In genomic region chr11:59228122-59228953, GRCm38 (mm10) we compare ENCODE assay signal across 8 mouse cellular contexts. TPM values are rescaled to one million over a fixed set of nuclear protein-coding genes. Genes with fewer than 3 reads are reported as not detected.
A peak's percentile ranks its signal among the peaks of the same experiment; 100 is the strongest.
DNase-seq lines count a peak whose midpoint lies in the region; ATAC-seq and TF ChIP-seq lines count a peak whose summit lies in the region.

TSS of gene Arf1 (minus strand) at chr11:59228270.

- H3K4me2 ChIP-seq in forebrain, embryonic 16.5 days (ENCODE audit: low read length): peak within 1 kb of the TSS; percentile 68
- peak within 1 kb of the TSS; percentile 87 for H3K4me2 ChIP-seq in lung, embryonic 14.5 days

- peak within 1 kb of the TSS; percentile 99 for H3K9ac ChIP-seq in ES-E14 (ENCODE audit: insufficient read depth, low read depth, low read length, poor library complexity, severe bottlenecking)
- peak within 1 kb of the TSS; percentile 97 for H3K9ac ChIP-seq in forebrain, embryonic 16.5 days (replicated peaks; ENCODE audit: low read depth, low read length)
- peak within 1 kb of the TSS; percentile 100 for H3K9ac ChIP-seq in lung, embryonic 14.5 days

- peaks cover 0 to 4% of the 10 kb centered on the region in 2 experiments; a peak in 1 of 4 replicates for H3K4me1 ChIP-seq in ES-E14 (ENCODE audit: control insufficient read depth in 2 of 2, insufficient read depth in 2 of 2, low read length in 2 of 2, poor library complexity in 1 of 2)
- peaks cover 29% of the 10 kb centered on the region for H3K4me1 ChIP-seq in forebrain, embryonic 16.5 days (replicated peaks; ENCODE audit: control insufficient read depth, insufficient read depth, low read length)
- H3K4me1 ChIP-seq in lung, embryonic 14.5 days (ENCODE audit: insufficient read depth): peaks cover 22% of the 10 kb centered on the region
- H3K4me1 ChIP-seq in olfactory bulb, adult 2 months (ENCODE audit: control insufficient read depth, insufficient read depth, low read length): peaks cover 12% of the 10 kb centered on the region
- peaks cover 22% of the 10 kb centered on the region for H3K4me1 ChIP-seq in thymus, adult 2 months (replicated peaks; ENCODE audit: control insufficient read depth, insufficient read depth, low read length)

- peak; percentile 97 for ATAC-seq in forebrain, embryonic 16.5 days
- ATAC-seq in lung, embryonic 14.5 days (ENCODE audit: insufficient read depth): peak; percentile 96

- no peaks in the 10 kb centered on the region for H3K27me3 ChIP-seq in forebrain, embryonic 16.5 days (replicated peaks; ENCODE audit: control insufficient read depth, insufficient read depth, low read length)
- H3K27me3 ChIP-seq in lung, embryonic 14.5 days (ENCODE audit: insufficient read depth, low read length): no peaks in the 10 kb centered on the region
- H3K27me3 ChIP-seq in thymus, adult 2 months (ENCODE audit: control insufficient read depth, insufficient read depth, low read length): no peaks in the 10 kb centered on the region

- WGBS in forebrain, embryonic 16.5 days: 5% methylated on average over 58 of the region's 59 CpGs
- 5% methylated on average over 59 of the region's 59 CpGs for WGBS in lung, embryonic 14.5 days
- WGBS in olfactory bulb, adult 2 months: 5% methylated on average over 59 of the region's 59 CpGs
- 6% methylated on average over 57 of the region's 59 CpGs for WGBS in thymus, adult 2 months

- in situ Hi-C loops in ES-E14 (cut with MboI; ENCODE audit: low sequenced_read_pairs in 2 of 2, unreplicated experiment in 2 of 2): no loop called here

- peak within 1 kb of the TSS; percentile 78 for H3K27ac ChIP-seq in ES-E14 (ENCODE audit: insufficient read depth, low read depth, low read length, poor library complexity, severe bottlenecking)
- H3K27ac ChIP-seq in forebrain, embryonic 16.5 days (ENCODE audit: low read length): peak within 1 kb of the TSS; percentile 93
- H3K27ac ChIP-seq in layer of hippocampus, adult 2 months: peak within 1 kb of the TSS; percentile 97
- peak within 1 kb of the TSS; percentile 98 for H3K27ac ChIP-seq in lung, embryonic 14.5 days (ENCODE audit: low read depth)
- H3K27ac ChIP-seq in olfactory bulb, adult 2 months (ENCODE audit: insufficient read depth, low read depth, low read length): peak within 1 kb of the TSS; percentile 88
- H3K27ac ChIP-seq in thymus, adult 2 months (ENCODE audit: control insufficient read depth, insufficient read depth, low read length): peak within 1 kb of the TSS; percentile 11; the same call in 1 of the 2 replicates

- peak; percentile 97 for TF ChIP-seq POLR2A in olfactory bulb, adult 2 months (IDR thresholded peaks at IDR 0.05; ENCODE audit: insufficient read depth, low read depth, low read length)
- peak; percentile 95 for TF ChIP-seq POLR2A in thymus, adult 2 months (IDR thresholded peaks at IDR 0.05; ENCODE audit: control insufficient read depth, extremely low read depth, insufficient read depth, low read length, poor library complexity)

- no peaks in the 10 kb centered on the region for H3K36me3 ChIP-seq in ES-E14 (ENCODE audit: control insufficient read depth, insufficient read depth, low read length, poor library complexity, severe bottlenecking)
- no peaks in the 10 kb centered on the region for H3K36me3 ChIP-seq in forebrain, embryonic 16.5 days (ENCODE audit: control insufficient read depth, insufficient read depth)
- H3K36me3 ChIP-seq in lung, embryonic 14.5 days (ENCODE audit: insufficient read depth): peaks cover 10% of the 10 kb centered on the region; the same call in 1 of the 2 replicates
- H3K36me3 ChIP-seq in thymus, adult 2 months (ENCODE audit: control insufficient read depth, insufficient read depth, low read length): no peaks in the 10 kb centered on the region

- intact Hi-C loops in heart, postnatal 36 days (cut with DNase I): loop anchor here (2.0 to 5.0 kb wide), 2 partner anchors 36 to 66 kb away; partner anchors contain the start of genes Guk1 and Iba57

- H3K4me3 ChIP-seq in ES-E14 (ENCODE audit: insufficient read depth in 1 of 2, low read depth in 1 of 2, low read length in 2 of 2, poor library complexity in 1 of 2, severe bottlenecking in 1 of 2): peak within 1 kb of the TSS; percentile 90 to 94
- H3K4me3 ChIP-seq in forebrain, embryonic 16.5 days (replicated peaks; ENCODE audit: low read length): peak within 1 kb of the TSS; percentile 100
- H3K4me3 ChIP-seq in layer of hippocampus, adult 2 months: peak within 1 kb of the TSS; percentile 81
- peak within 1 kb of the TSS; percentile 100 for H3K4me3 ChIP-seq in lung, embryonic 14.5 days (ENCODE audit: low read depth, low read length)
- H3K4me3 ChIP-seq in olfactory bulb, adult 2 months (ENCODE audit: insufficient read depth, low read depth, low read length): peak within 1 kb of the TSS; percentile 88
- H3K4me3 ChIP-seq in thymus, adult 2 months (ENCODE audit: control insufficient read depth, insufficient read depth, low read length): peak within 1 kb of the TSS; percentile 78

- no peak for TF ChIP-seq CTCF in layer of hippocampus, adult 2 months (conservative IDR thresholded peaks at IDR 0.05)
- no peak; the same call in 1 of the 2 replicates for TF ChIP-seq CTCF in lung, embryonic 14.5 days (IDR thresholded peaks at IDR 0.05; ENCODE audit: low read depth)
- TF ChIP-seq CTCF in olfactory bulb, adult 2 months (IDR thresholded peaks at IDR 0.05; ENCODE audit: insufficient read depth, low read depth, low read length): no peak
- TF ChIP-seq CTCF in thymus, adult 2 months (IDR thresholded peaks at IDR 0.05; ENCODE audit: borderline replicate concordance, control insufficient read depth, extremely low read depth, insufficient read depth, low read length, poor library complexity): no peak

- DNase-seq in ES-E14 (ENCODE audit: low read depth, low spot score): peak; percentile 95
- DNase-seq in cerebellum, adult 11-12 months: peak; percentile 96
- DNase-seq in heart, postnatal 36 days: peak; percentile 96 to 98
- peak; percentile 96 to 97 for DNase-seq in layer of hippocampus, adult 2 months (ENCODE audit: low spot score in 2 of 2)
- DNase-seq in lung, embryonic 14.5 days: peak; percentile 99
- DNase-seq in thymus, adult 2 months: peak; percentile 97

- H3K9me3 ChIP-seq in ES-E14 (ENCODE audit: control insufficient read depth, insufficient read depth, low read depth, low read length): no peaks in the 10 kb centered on the region
- H3K9me3 ChIP-seq in forebrain, embryonic 16.5 days (ENCODE audit: control insufficient read depth, low read length): no peaks in the 10 kb centered on the region
- no peaks in the 10 kb centered on the region for H3K9me3 ChIP-seq in lung, embryonic 14.5 days (ENCODE audit: low read depth, low read length)

TF ChIP-seq in ES-E14, 5 proteins besides CTCF, POLR2A, EP300 and RAD21:
- TF ChIP-seq ZNF384 (IDR thresholded peaks at IDR 0.05; ENCODE audit: low read depth, low read length): no peak
- peak; percentile 71 for TF ChIP-seq HCFC1 (IDR thresholded peaks at IDR 0.05; ENCODE audit: borderline replicate concordance, insufficient read depth, low read length)

RNA-seq across cellular contexts. Expression of gene Arf1, which starts in this region (rescaled TPM):
- total RNA-seq in ES-E14 (2012; rRNA removed): 277 and 347 TPM in 2 replicates
- polyA plus RNA-seq in forebrain, embryonic 16.5 days (2015; fragmentation: Nextera tagmentation; extraction: Ambion mirVana): 645 and 666 TPM in 2 replicates
- total RNA-seq in heart, postnatal 36 days (2021): 100 to 1,000 TPM; 257 TPM
- total RNA-seq in layer of hippocampus, adult 2 months (2021): 100 to 1,000 TPM; 498 to 523 TPM
- 687 and 693 TPM in 2 replicates for polyA plus RNA-seq in lung, embryonic 14.5 days (2014; fragmentation: Nextera tagmentation; extraction: Ambion mirVana)
- polyA plus RNA-seq in olfactory bulb, adult 2 months (2012; ENCODE audit: insufficient read depth, insufficient read length, low replicate concordance, missing spikeins): 324 and 570 TPM in 2 replicates
- 503 and 561 TPM in 2 replicates for polyA plus RNA-seq in thymus, adult 2 months (2012; rRNA removed)

Comparison
In these comparisons a context has a peak if more than half of its experiments do, and no peak if none do; other contexts are left out.
1. Peak in every context shown above with its lines: DNase-seq, ATAC-seq, H3K4me3 ChIP-seq and H3K27ac ChIP-seq.
2. H3K27ac ChIP-seq: peak in every context shown above with its lines; median percentile 98 in lung, embryonic 14.5 days; 97 in layer of hippocampus, adult 2 months; 93 in forebrain, embryonic 16.5 days; 88 in olfactory bulb, adult 2 months; 78 in ES-E14; 11 in thymus, adult 2 months.